Mouse (Mus musculus) brain, embryonic 14.5 days (tissue): ENCODE measurements around the gene Nrxn2.

ENCODE experiments used
- CTCF ChIP-seq: fragments of 200-500 bp; IDR thresholded peaks from 2 replicates; pipeline ENCODE4 v1.5.1; 2012; ENCODE audit warnings: inconsistent platforms, mild to moderate bottlenecking, moderate library complexity, borderline replicate concordance; ENCODE audit not compliant: insufficient read depth, insufficient read length; ENCODE audit errors: extremely low read depth
- POLR2A ChIP-seq: fragments of 200-500 bp; IDR thresholded peaks from 2 replicates; pipeline ENCODE4 v1.6.1; 2012; ENCODE audit warnings: mild to moderate bottlenecking, inconsistent platforms, borderline replicate concordance; ENCODE audit not compliant: poor library complexity, insufficient read depth, insufficient read length, severe bottlenecking; ENCODE audit errors: extremely low read depth

DNA sequence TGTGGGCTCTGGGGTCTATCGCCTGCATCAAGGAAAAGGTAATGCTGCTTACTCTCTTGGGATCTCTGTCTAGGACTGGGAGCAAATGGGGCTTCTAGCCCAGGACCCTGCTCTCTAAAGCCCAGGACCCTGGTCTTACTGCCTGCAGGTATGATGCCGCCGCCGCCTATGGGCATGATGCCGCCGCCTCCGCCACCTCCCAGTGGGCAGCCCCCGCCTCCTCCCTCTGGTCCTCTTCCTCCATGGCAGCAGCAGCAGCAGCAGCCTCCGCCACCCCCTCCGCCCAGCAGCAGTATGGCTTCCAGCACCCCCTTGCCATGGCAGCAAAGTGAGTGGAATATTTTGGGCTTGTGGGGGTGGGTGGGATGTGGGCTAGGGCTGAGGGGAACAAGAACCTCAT, 44.0 kb upstream of the Nrxn2 start:
- no peak for TF ChIP-seq CTCF
- TF ChIP-seq POLR2A, result no peak
